Mouse (Mus musculus) stomach, embryonic 16.5 days (tissue): ENCODE measurements around the gene Atp9a. TPM values are rescaled to one million over a fixed set of nuclear protein-coding genes. Genes with fewer than 3 reads are reported as not detected.

Experiments
- ATAC-seq: fragments of 200-750 bp; cut with Nextera tagmentation; 2 replicates; pipeline ENCODE4 v1.8.0; 2017; ENCODE audit warnings: moderate number of reproducible peaks, moderate TSS enrichment; ENCODE audit not compliant: insufficient read depth, low FRiP score
- H3K27ac ChIP-seq: fragments of 300-500 bp; sonication (generic); 2 replicates; pipeline ENCODE4 v1.5.1; 2014; ENCODE audit warnings: low read length
- H3K27me3 ChIP-seq: fragments of 300-500 bp; sonication (generic); 2 replicates; pipeline ENCODE4 v1.6.1; 2014; ENCODE audit warnings: low read length, control low read depth, mixed read lengths; ENCODE audit not compliant: control insufficient read depth, insufficient read depth
- H3K36me3 ChIP-seq: fragments of 300-500 bp; sonication (generic); 2 replicates; pipeline ENCODE4 v1.6.1; 2014; ENCODE audit warnings: low read length; ENCODE audit not compliant: control insufficient read depth, insufficient read depth
- H3K4me1 ChIP-seq: fragments of 300-500 bp; sonication (generic); 2 replicates; pipeline ENCODE4 v1.6.1; 2014; ENCODE audit warnings: low read length, control low read depth, mixed read lengths; ENCODE audit not compliant: control insufficient read depth, insufficient read depth
- H3K4me2 ChIP-seq: fragments of 300-500 bp; sonication (generic); 2 replicates; pipeline ENCODE4 v1.6.1; 2014; ENCODE audit warnings: low read depth, low read length, mixed read lengths
- H3K4me3 ChIP-seq: fragments of 300-500 bp; sonication (generic); replicated peaks from 2 replicates; pipeline ENCODE4 v1.5.1; 2014; ENCODE audit warnings: mild to moderate bottlenecking, low read length
- H3K9ac ChIP-seq: fragments of 300-500 bp; sonication (generic); 2 replicates; pipeline ENCODE4 v1.6.1; 2014; ENCODE audit warnings: low read length
- H3K9me3 ChIP-seq: fragments of 300-500 bp; sonication (generic); replicated peaks from 2 replicates; pipeline ENCODE4 v1.6.1; 2016; ENCODE audit warnings: low read length, control low read depth; ENCODE audit not compliant: control insufficient read depth
- WGBS: fragments of 180-500 bp; shearing (Covaris S2); extraction: QIAGEN DNeasy Blood & Tissue Kit; methylation state at CpG from one replicate; pipeline ENCODE4 v1.1.7; 2014; 5-methylcytosine and 5-hydroxymethylcytosine counted together
- microRNA-seq: library from miRNA; unstranded; fragments of <30 nt; microRNA quantifications from one replicate; pipeline ENCODE4, GENCODE M21; 2016
- polyA plus RNA-seq: library from polyadenylated mRNA; unstranded; fragments of >200 nt; fragmentation: Nextera tagmentation; extraction: Ambion mirVana; gene quantifications from 2 replicates; pipeline ENCODE4 v1.2.1, GENCODE M21; 2015

Atp9a gene
- polyA plus RNA-seq, 1 experiment from 2014 or later, result 19.4 TPM

- WGBS, result 78% methylated on average over 6 of the region's 6 CpGs
- Histone ChIP-seq H3K4me1 (peaks cover 13% of the 10 kb centered on the region), H3K4me2 (no peak overlapping the region)
Observed at GRCm38 (mm10) chr2:168584857-168585256, 157.4 kb downstream of the Atp9a start.

More at GRCm38 (mm10) chr2:168584857-168585256, 157.4 kb downstream of the Atp9a start:
- Histone ChIP-seq H3K36me3 (no peaks in the 10 kb centered on the region), H3K27ac (no peak overlapping the region), H3K27me3 (peaks cover 9% of the 10 kb centered on the region; the same call in 1 of the 2 replicates), H3K9me3 (no peaks in the 10 kb centered on the region), H3K9ac (no peak overlapping the region), H3K4me3 (no peak overlapping the region)
- ATAC-seq, result no peak

Small RNAs within 50 kb of the gene (microRNA-seq; reads per million reads assigned to microRNA genes)
- gene Mir7004, result not detected

Other genes starting within 250 kb of the Atp9a start
- gene Nfatc2, start 140.8 kb downstream of the Atp9a start, polyA plus RNA-seq, result 3.1 and 3.3 TPM in 2 replicates
- gene Sall4, start 25.5 kb upstream of the Atp9a start, polyA plus RNA-seq, result 0.52 and 0.76 TPM in 2 replicates
- gene Zfp64, start 213.2 kb upstream of the Atp9a start, polyA plus RNA-seq, result 35.6 and 37.9 TPM in 2 replicates